Mouse (Mus musculus) cortical plate, adult 2 months (tissue): ENCODE measurements around the gene Irf2. TPM values are rescaled to one million over a fixed set of nuclear protein-coding genes. Genes with fewer than 3 reads are reported as not detected.

Experiments used
- H3K27ac ChIP-seq: fragments of 200-500 bp; 2 replicates; pipeline ENCODE4 v1.5.1; 2012; ENCODE audit warnings: low read length, control low read depth, inconsistent platforms; ENCODE audit not compliant: insufficient read depth
- H3K4me1 ChIP-seq: fragments of 200-500 bp; 2 replicates; pipeline ENCODE4 v1.6.1; 2011; ENCODE audit warnings: low read length; ENCODE audit not compliant: control insufficient read depth, insufficient read depth
- H3K4me3 ChIP-seq: fragments of 200-500 bp; 2 replicates; pipeline ENCODE4 v1.5.1; 2011; ENCODE audit warnings: mild to moderate bottlenecking, low read length, control low read depth; ENCODE audit not compliant: insufficient read depth
- CTCF ChIP-seq: fragments of 200-500 bp; IDR thresholded peaks from 2 replicates; pipeline ENCODE4 v1.5.1; 2011; ENCODE audit warnings: mild to moderate bottlenecking, control low read depth, low read length; ENCODE audit not compliant: insufficient read depth; ENCODE audit errors: extremely low read depth
- POLR2A ChIP-seq: fragments of 200-500 bp; IDR thresholded peaks from 2 replicates; pipeline ENCODE4 v1.6.1; 2011; ENCODE audit warnings: mild to moderate bottlenecking, low read length, control low read depth; ENCODE audit not compliant: insufficient read depth; ENCODE audit errors: extremely low read depth
- polyA plus RNA-seq: library from polyadenylated mRNA; depleted of rRNA; stranded (reverse); fragments of >200 nt; gene quantifications from 2 replicates; pipeline ENCODE4 v1.2.3, GENCODE M21; 2012

The Irf2 gene
- polyA plus RNA-seq, 1 experiment = 27.1 TPM

- TF ChIP-seq CTCF (no peak), POLR2A (no peak)
These were observed 65.2 kb downstream of the Irf2 start for GRCm38 (mm10) chr8:46804721-46805120.

DNA sequence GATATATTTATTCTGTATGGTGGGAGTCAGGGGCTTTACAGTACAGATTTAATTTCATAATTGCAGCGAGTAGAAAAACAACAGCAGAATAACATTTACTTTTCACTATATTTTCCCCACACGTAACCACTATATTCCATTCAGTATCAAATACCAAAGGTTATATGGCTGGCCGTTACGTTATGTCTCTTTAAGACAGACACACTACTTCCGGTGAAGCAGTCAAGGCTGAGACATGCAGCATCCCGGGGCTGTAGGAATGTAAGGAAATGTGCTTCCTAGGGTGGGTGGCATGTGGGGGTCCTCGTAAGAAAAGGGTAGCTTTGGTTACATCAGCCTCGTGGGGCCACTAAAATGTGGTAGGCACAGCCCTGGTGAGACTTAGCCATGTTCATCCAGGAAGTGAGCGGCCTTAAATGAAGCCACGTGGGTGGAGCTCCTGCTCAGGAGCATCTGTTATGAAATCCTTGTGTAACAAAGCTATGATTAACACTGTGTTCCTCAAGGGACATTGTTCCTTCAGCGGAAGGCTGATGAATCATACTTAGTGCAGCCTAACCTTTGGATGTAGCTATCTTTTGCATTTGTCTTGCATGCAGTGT, 71.6 kb downstream of the Irf2 start:
- Histone ChIP-seq H3K4me1 (no peaks in the 10 kb centered on the region; the same call in 1 of the 2 replicates), H3K27ac (peak overlapping the region; percentile 16; the same call in 1 of the 2 replicates), H3K4me3 (no peak overlapping the region)
- no peak for TF ChIP-seq POLR2A
- no peak for TF ChIP-seq CTCF

More at GRCm38 (mm10) chr8:46804721-46805120, 65.2 kb downstream of the Irf2 start:
- Histone ChIP-seq H3K27ac (no peak overlapping the region), H3K4me1 (peaks cover 4% of the 10 kb centered on the region; the same call in 1 of the 2 replicates), H3K4me3 (no peak overlapping the region)

DNA sequence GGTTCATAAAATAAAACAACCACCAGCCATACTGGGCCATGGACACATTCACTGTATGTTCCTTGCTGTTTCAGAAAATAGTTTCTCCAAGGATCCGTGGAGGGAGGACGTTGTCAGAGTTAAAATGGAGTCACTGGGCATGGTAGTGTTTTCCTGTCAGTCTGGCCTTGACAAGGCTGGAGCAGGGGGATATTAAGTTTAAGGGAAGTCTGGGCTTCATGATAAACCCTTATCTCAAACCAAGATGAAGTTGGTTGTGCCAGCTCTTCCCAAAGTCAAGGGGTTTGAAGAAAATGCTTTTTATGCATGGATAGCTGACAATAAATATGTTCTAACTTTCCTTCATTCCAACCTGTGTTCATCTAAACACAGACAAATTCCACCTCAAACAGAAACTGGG, 72.4 kb downstream of the Irf2 start:
- Histone ChIP-seq H3K27ac (no peak overlapping the region), H3K4me3 (no peak overlapping the region), H3K4me1 (no peaks in the 10 kb centered on the region; the same call in 1 of the 2 replicates)
- TF ChIP-seq CTCF (no peak), POLR2A (no peak)

DNA sequence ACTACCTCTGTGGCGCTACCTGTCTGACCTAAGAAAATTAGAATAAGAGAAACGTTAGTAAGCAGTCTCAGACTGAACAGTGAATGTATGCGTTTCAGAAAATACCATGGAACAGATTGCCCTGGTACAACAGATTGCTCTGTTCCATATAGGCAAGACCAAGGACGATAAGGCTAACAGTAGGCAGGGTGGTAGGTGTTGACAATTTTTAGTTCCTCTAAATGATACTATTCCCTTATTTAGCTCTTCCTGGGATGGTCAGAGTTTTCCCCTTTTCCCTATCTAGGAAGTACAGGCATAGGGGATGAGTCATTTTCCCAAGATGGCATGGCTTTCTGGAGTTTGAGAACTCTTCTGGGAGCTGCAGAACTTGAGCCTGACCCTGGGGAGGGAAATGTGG, 73.4 kb downstream of the Irf2 start:
- Histone ChIP-seq H3K27ac (no peak overlapping the region), H3K4me3 (no peak overlapping the region), H3K4me1 (no peaks in the 10 kb centered on the region; the same call in 1 of the 2 replicates)
- no peak for TF ChIP-seq POLR2A
- no peak for TF ChIP-seq CTCF

DNA sequence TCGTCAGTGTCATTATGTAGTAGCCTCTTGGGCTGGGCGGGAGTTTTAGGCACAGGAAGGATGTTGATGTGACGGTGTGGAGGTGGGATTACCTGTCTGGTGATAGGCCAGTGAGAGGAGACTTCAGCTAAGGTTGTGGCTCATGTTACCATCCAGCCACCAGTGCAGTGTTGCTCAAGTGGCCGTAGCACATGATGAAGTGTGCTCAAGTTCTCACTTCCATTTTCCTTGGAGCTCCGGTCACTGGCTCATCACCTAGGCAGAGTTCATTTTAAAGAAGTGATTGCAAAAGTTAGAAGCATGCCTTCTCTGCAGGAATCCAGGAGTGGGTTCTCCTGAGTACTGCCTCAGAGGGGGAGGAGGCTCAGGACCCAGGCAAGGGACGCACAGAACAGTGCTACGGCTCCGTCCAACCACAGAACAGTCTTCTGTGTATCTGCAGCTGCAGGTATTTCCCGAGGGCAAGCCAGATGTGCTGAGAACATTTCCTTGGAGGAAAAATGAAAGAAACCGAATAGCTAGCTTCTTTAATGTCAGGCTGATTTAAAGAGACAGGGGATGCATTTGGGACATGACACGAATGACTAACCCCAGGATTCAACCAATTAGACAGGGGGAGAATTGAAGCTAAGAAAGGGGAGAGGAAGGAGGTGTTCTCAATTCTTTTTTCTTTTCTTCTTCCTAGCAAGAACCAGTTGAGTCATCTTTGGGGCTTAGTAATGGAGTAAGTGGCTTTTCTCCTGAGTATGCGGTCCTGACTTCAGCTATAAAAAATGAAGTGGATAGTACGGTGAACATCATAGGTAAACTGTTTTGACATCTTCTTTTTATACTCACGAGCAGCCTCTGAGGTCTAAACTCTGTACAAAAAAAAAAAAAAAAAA, 78.8 kb downstream of the Irf2 start:
- H3K4me1 ChIP-seq = no peaks in the 10 kb centered on the region
- TF ChIP-seq CTCF = no peak
- TF ChIP-seq POLR2A = no peak
- H3K27ac ChIP-seq = no peak overlapping the region
- no peak overlapping the region for H3K4me3 ChIP-seq

- TF ChIP-seq POLR2A (no peak), CTCF (no peak)
These were observed 79.4 kb downstream of the Irf2 start for GRCm38 (mm10) chr8:46818990-46819288.

GRCm38 (mm10) chr8:46828734-46829413, 89.3 kb downstream of the Irf2 start:
- Histone ChIP-seq H3K4me3 (no peak overlapping the region), H3K27ac (no peak overlapping the region), H3K4me1 (no peaks in the 10 kb centered on the region; the same call in none of the 2 replicates)
- no peak for TF ChIP-seq CTCF
- no peak for TF ChIP-seq POLR2A

More at GRCm38 (mm10) chr8:46818990-46819288, 79.4 kb downstream of the Irf2 start:
- Histone ChIP-seq H3K4me1 (no peaks in the 10 kb centered on the region), H3K4me3 (no peak overlapping the region), H3K27ac (no peak overlapping the region)

DNA sequence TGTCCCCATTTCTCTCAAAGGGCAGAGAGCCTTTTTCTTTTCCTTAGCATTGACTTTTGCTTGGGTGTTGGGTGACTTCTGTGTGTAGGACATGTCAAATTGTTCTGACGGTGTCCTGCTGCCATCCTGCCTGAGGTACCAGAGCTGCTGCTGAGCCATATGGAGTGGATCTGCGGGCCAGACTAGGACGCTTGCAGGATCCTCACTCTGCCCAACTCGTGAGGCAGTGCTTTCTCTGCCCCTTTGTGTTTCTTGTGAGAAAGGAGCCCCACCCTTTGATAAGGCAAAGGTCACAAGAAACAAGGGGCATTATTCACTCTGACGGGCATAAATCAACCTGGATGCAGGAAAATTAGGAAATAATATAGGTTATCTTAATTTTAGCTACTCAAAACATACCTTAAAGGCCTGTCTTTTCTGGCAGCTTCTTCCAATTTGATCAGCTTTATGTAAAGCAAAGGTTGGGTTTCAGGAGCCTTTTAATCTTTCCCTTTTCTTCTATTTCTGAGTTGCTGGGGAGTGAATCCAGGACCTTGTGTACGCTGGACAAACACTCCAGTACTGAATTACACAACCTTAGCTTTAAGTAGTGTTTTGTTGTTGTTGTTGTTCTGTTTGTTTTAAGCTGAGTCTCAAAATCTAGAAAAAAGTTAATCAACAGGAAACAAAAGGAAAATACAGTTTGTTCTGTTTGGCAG, 90.0 kb downstream of the Irf2 start:
- H3K4me1 ChIP-seq = no peaks in the 10 kb centered on the region; the same call in none of the 2 replicates
- H3K4me3 ChIP-seq = no peak overlapping the region
- H3K27ac ChIP-seq = no peak overlapping the region
- TF ChIP-seq POLR2A = no peak
- TF ChIP-seq CTCF = no peak

- Histone ChIP-seq H3K4me3 (no peak overlapping the region), H3K4me1 (no peaks in the 10 kb centered on the region; the same call in none of the 2 replicates), H3K27ac (no peak overlapping the region)
- no peak for TF ChIP-seq CTCF
These were observed 90.8 kb downstream of the Irf2 start for GRCm38 (mm10) chr8:46830112-46830855.
